Mouse (Mus musculus): ENCODE results near the gene Lgals1. TPM values are rescaled to one million over a fixed set of nuclear protein-coding genes. Genes with fewer than 3 reads are reported as not detected.

The Lgals1 gene
- total and polyA plus RNA-seq, 3 experiments = 646 to 1,010 (median 974) TPM

- TF ChIP-seq MAFK (IDR thresholded peaks at IDR 0.05; ENCODE audit: borderline replicate concordance, low read depth, low read length) (no peak), SIN3A (IDR thresholded peaks at IDR 0.05; ENCODE audit: low read length) (peak; percentile 71), ELF1 (IDR thresholded peaks at IDR 0.05; ENCODE audit: low read depth, low read length) (no peak), TBP (IDR thresholded peaks at IDR 0.05; ENCODE audit: low read depth, low read length) (no peak), TAL1 (IDR thresholded peaks at IDR 0.05; ENCODE audit: low read length) (peak; percentile 98), RAD21 (IDR thresholded peaks at IDR 0.05; ENCODE audit: low read depth, low read length) (no peak), UBTF (IDR thresholded peaks at IDR 0.05; ENCODE audit: borderline replicate concordance, insufficient read depth, low read depth, low read length) (no peak), ETS1 (IDR thresholded peaks at IDR 0.05; ENCODE audit: low read depth, low read length) (peak; percentile 87), MXI1 (IDR thresholded peaks at IDR 0.05; ENCODE audit: low read depth, low read length) (no peak; the same call in 1 of the 2 replicates), NRF1 (IDR thresholded peaks at IDR 0.05; ENCODE audit: insufficient read depth, low read depth, low read length, poor library complexity, severe bottlenecking) (no peak), CHD2 (IDR thresholded peaks at IDR 0.05; ENCODE audit: low read length) (peak; percentile 67), HCFC1 (IDR thresholded peaks at IDR 0.05; ENCODE audit: low read depth, low read length) (no peak), USF1 (IDR thresholded peaks at IDR 0.05; ENCODE audit: low read depth, low read length) (no peak), ZMIZ1 (IDR thresholded peaks at IDR 0.05; ENCODE audit: low read depth, low read length) (no peak), EP300 (IDR thresholded peaks at IDR 0.05; ENCODE audit: low read depth in 1 of 2, low read length in 2 of 2) (peak; percentile 87 to 97), GATA1 (IDR thresholded peaks at IDR 0.05; ENCODE audit: low read depth, low read length) (peak; percentile 91)
Observed at GRCm38 (mm10) chr15:78922700-78923099, 3.8 kb upstream of the Lgals1 start (continued).

- peaks cover 10% of the 10 kb centered on the region for H3K79me2 ChIP-seq (ENCODE audit: control insufficient read depth, insufficient read depth, low read length, poor library complexity)
- H3K4me1 ChIP-seq (ENCODE audit: control insufficient read depth in 1 of 2, insufficient read depth in 2 of 2, low read length in 2 of 2) = peaks cover 6 to 65% of the 10 kb centered on the region in 2 experiments
- H3K36me3 ChIP-seq (ENCODE audit: control insufficient read depth in 1 of 2, insufficient read depth in 2 of 2, low read length in 2 of 2) = peaks cover 0 to 41% of the 10 kb centered on the region in 2 experiments; a peak in 2 of 4 replicates
- peak; percentile 78 for TF ChIP-seq ETS1 (IDR thresholded peaks at IDR 0.05; ENCODE audit: low read depth, low read length)
- peak; percentile 85 for TF ChIP-seq RCOR1 (IDR thresholded peaks at IDR 0.05; ENCODE audit: low read depth, low read length)
- TF ChIP-seq HCFC1 (IDR thresholded peaks at IDR 0.05; ENCODE audit: low read depth, low read length) = peak; percentile 65
- no peak for TF ChIP-seq USF2 (IDR thresholded peaks at IDR 0.05; ENCODE audit: borderline replicate concordance in 1 of 2, insufficient read depth in 1 of 2, low read depth in 1 of 2, low read length in 2 of 2)
- TF ChIP-seq POLR2A (IDR thresholded peaks at IDR 0.05; ENCODE audit: control insufficient read depth in 1 of 2, insufficient read depth in 1 of 2, low read depth in 1 of 2, low read length in 2 of 2, poor library complexity in 1 of 2) = peak; percentile 53 to 80; a peak in 3 of 4 replicates
- TF ChIP-seq MYB (IDR thresholded peaks at IDR 0.05; ENCODE audit: low read depth, low read length) = peak; percentile 88
- TF ChIP-seq TCF12 (IDR thresholded peaks at IDR 0.05; ENCODE audit: low read depth, low read length) = peak; percentile 87
- peak; percentile 65 for TF ChIP-seq GATA1 (IDR thresholded peaks at IDR 0.05; ENCODE audit: low read depth, low read length)
- TF ChIP-seq MXI1 (IDR thresholded peaks at IDR 0.05; ENCODE audit: low read depth, low read length) = no peak; the same call in 1 of the 2 replicates
- TF ChIP-seq ZNF384 (IDR thresholded peaks at IDR 0.05; ENCODE audit: low read depth, low read length) = no peak
- peak; percentile 79 for TF ChIP-seq TBP (IDR thresholded peaks at IDR 0.05; ENCODE audit: low read depth, low read length)
- peak; percentile 77 to 95 for TF ChIP-seq EP300 (IDR thresholded peaks at IDR 0.05; ENCODE audit: low read depth in 1 of 2, low read length in 2 of 2)
- peak; percentile 71 for TF ChIP-seq SIN3A (IDR thresholded peaks at IDR 0.05; ENCODE audit: low read length)
- TF ChIP-seq ZMIZ1 (IDR thresholded peaks at IDR 0.05; ENCODE audit: low read depth, low read length) = peak; percentile 86
- TF ChIP-seq SMC3 (IDR thresholded peaks at IDR 0.05; ENCODE audit: low read depth, low read length) = no peak
- TF ChIP-seq BHLHE40 (IDR thresholded peaks at IDR 0.05; ENCODE audit: borderline replicate concordance, low read depth, low read length) = peak; percentile 57; the same call in 1 of the 2 replicates
- no peak for TF ChIP-seq ZKSCAN1 (IDR thresholded peaks at IDR 0.05; ENCODE audit: low read depth, low read length)
- no peak for TF ChIP-seq CTCF (IDR thresholded peaks at IDR 0.05 in 2 of 3, conservative IDR thresholded peaks at IDR 0.05 in 1 of 3; ENCODE audit: control insufficient read depth in 1 of 3, insufficient read depth in 1 of 3, low read depth in 2 of 3, low read length in 3 of 3, poor library complexity in 1 of 3, severe bottlenecking in 1 of 3)
- peak; percentile 88 for TF ChIP-seq MAZ (IDR thresholded peaks at IDR 0.05; ENCODE audit: low read depth, low read length)
- TF ChIP-seq ELF1 (IDR thresholded peaks at IDR 0.05; ENCODE audit: low read depth, low read length) = no peak
- peak; percentile 42; the same call in 1 of the 2 replicates for TF ChIP-seq TAL1 (IDR thresholded peaks at IDR 0.05; ENCODE audit: low read length)
- no peak; the same call in 1 of the 2 replicates for TF ChIP-seq MYC (IDR thresholded peaks at IDR 0.05; ENCODE audit: low read depth, low read length)
- TF ChIP-seq MAFK (IDR thresholded peaks at IDR 0.05; ENCODE audit: borderline replicate concordance, low read depth, low read length) = no peak
- no peak for TF ChIP-seq JUND (IDR thresholded peaks at IDR 0.05; ENCODE audit: low read depth, low read length)
- TF ChIP-seq NELFE (IDR thresholded peaks at IDR 0.05; ENCODE audit: low read depth, low read length) = peak; percentile 78
- peak; percentile 44; the same call in 1 of the 2 replicates for TF ChIP-seq POLR2AphosphoS2 (IDR thresholded peaks at IDR 0.05; ENCODE audit: low read length)
- no peaks in the 10 kb centered on the region for H3K27me3 ChIP-seq (ENCODE audit: control insufficient read depth in 1 of 2, insufficient read depth in 2 of 2, low read length in 2 of 2)
- peak; percentile 96 for DNase-seq (ENCODE audit: low read depth, low spot score)
- peak overlapping the region; percentile 61 for H3K9ac ChIP-seq (ENCODE audit: control insufficient read depth, low read depth, low read length, poor library complexity, severe bottlenecking)
- H3K9me3 ChIP-seq (replicated peaks; ENCODE audit: insufficient read depth, low read length) = no peaks in the 10 kb centered on the region
- peak overlapping the region; percentile 93 for H3K27ac ChIP-seq (ENCODE audit: control insufficient read depth, low read depth, low read length)
- peak overlapping the region; percentile 33 to 36 for H3K4me3 ChIP-seq (ENCODE audit: control insufficient read depth in 1 of 2, insufficient read depth in 1 of 2, low read depth in 2 of 2, low read length in 2 of 2)
Observed at GRCm38 (mm10) chr15:78923585-78923984, 2.9 kb upstream of the Lgals1 start.

Data from MEL (cell line).